Mouse (Mus musculus): Measurements from ENCODE around the gene Slc25a33.
"Not testable (repeated sequence)": the region's sequence is repeated elsewhere in the genome, so short reads cannot be mapped to it uniquely, and the experiment has no call there.

Gene Slc25a33

GRCm38 (mm10) chr4:149752124-149752799 lies 21.8 kb downstream of the Slc25a33 start:
- DNase-seq, result peak; percentile 29

GRCm38 (mm10) chr4:149750671-149751070 lies 23.4 kb downstream of the Slc25a33 start:
- DNase-seq, result no peak

DNA sequence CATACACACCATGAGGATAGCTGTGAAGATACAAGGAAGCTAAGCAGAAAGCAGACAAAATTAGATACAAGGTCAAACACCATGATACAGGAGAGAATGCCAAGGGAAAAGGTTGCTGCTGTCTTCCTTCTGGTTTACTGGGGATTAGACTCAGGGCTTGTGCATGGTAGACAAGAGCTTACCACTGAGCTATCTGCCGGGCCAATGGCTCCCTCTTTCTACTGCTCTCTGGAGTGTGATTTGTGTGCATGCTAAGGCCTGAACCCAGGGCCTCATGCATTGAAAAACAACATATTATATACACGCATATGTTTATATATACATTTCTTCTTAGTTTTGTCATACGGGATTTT lies 24.4 kb downstream of the Slc25a33 start:
- DNase-seq, result not testable (repeated sequence)

- no peak for DNase-seq
Observed at GRCm38 (mm10) chr4:149749003-149749662, 24.9 kb downstream of the Slc25a33 start.

DNA sequence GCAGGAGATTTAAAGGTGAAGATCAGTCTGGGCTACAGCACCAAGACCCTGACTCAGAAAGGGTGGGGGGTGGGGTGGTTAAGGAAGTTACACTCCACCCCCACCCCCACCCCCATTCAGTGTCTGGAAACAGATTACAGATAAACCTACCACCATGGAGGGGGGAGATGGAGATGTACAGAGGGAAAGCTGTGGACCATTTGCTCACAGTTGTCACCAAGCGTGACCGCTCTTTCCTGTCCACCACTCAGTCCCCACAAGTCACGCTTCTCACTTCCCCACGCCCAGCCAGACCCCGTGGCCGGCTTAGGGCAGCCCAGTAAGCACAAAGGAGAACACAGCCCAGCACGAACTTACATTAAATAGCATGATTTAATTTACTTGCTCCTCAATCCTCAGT lies 30.0 kb downstream of the Slc25a33 start:
- no peak for DNase-seq

DNA sequence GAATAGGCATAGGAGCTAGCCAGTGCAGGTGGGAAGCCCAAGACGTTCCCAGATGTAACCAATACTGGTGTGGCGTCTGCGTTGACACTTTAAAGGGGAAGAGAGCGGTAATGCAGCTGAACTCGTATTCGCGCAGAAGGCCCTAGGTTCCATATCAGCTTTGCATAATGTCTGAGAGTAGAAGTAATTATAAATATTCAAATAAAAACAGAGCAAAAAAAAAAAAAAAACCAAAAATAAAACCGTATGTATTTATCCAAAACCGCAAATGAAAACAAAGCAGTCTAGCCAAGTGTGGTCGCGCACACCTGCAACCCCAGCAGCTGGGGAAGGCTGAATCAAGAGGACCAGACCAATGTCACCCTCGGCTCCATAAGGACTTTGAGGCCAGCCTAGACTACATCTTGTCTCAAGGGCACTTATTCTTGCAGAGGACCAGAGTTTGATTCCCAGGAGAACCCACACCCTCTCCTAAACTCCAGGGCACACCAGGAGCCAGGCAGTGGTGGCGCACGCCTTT lies 32.0 kb downstream of the Slc25a33 start:
- no peak for DNase-seq

DNA sequence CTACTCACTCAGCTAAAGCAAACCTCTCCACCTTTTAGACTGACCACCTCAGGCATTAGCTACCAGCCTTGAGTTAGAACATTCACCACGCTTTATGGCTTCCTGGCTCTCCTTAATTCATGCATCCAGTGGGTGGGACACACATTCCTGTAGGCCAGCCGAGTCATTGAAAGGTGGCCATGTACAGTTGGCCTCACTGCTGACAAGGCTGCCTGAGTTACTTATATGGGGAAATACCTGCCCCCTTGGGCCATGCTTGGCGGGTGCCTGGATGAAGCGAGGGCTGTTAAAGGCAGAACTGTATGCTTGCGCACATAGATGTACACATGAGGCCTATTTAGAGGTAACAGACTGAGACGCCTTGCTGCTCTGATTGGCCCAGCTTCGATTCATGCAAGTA lies 33.8 kb downstream of the Slc25a33 start:
- DNase-seq, result no peak

DNA sequence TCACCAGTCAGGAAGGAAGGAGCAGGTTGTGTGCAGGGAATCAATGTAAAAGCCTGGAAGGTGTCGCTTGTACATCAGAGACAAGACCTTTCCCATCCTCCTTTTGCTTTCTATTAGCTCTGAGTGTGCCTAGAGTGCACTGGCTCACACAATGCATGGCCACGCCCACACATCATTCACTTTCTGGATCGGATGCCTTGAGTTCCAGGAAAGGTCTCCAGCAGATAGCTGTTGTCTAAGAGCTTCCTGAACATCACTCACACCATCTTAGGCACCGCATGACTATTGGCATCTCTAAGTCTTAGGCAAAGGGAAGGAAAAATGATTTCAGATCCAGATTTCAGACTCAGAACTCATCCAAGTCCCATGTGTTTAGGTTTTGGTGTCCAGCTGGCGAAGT lies 34.6 kb downstream of the Slc25a33 start:
- peak; percentile 47 for DNase-seq

DNA sequence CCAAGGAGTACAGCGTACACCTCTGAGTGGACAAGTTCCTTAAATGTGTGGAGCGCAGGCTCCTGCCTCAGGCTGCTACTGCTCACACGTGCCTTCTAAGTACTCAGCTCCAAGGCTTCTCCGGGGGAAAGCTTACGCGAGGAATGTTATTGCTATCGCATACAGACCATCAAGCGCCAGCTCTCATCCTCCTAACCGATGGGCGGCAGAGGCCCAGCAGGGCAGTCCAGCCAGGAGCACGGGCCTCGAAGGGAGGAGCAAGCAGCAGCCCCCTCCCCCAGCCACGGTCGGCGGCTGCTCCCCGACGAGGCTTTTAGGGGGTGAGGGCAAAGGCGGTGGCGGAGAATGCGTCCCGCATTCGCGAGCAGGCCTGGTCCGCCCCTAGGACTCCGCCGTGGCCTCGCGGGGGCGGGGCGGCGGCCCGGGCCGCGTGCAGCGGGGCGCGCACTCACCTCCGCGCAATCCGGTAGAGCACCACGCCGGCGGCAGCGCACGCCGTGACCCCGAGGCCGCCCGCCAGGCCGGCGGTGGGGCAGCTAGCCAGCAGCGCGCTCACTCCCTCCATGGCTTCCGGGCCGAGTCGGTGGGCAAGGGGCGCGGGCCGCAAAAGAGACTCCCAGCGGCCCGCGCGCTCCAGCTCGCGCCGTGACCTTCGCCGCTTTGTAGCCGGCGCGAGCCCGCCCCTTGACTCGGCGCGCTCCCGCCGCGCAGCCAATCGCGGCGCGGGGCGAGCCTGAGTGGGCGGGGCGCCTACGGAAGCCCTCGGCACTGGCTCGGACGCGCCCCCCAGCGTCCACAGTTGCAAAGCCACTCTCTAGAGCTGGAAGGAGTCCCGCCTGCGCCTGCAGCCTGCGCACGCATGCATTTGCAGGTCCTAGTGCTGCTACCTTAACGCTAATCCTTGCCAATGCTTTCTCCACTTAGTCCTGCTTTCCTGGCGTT lies 36.4 kb downstream of the Slc25a33 start, which contains the start of gene Tmem201:
TSS of gene Tmem201 (minus strand) at position 662 of the 942 bp plus-strand sequence.
- peak; percentile 95 for DNase-seq

DNA sequence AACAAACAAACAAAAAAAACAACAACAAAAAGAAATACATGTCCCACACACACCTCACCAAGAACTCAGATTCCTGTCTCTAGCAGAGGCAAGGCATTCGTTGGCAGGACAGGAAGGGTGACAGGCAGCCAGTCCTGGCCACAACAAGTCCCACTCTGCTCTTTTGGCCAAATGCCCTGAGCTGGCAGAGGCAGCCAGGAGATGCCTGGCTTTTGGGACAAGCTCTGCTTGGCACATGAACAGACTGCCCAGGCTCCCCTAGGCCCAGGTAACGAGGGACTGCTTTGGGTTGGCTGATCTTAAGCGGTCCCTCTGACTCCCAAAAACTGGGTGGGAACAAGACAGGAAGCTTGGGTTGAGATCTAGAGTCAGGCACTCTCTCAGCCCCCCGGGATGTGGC lies 37.5 kb downstream of the Slc25a33 start:
- peak; percentile 98 for DNase-seq

DNA sequence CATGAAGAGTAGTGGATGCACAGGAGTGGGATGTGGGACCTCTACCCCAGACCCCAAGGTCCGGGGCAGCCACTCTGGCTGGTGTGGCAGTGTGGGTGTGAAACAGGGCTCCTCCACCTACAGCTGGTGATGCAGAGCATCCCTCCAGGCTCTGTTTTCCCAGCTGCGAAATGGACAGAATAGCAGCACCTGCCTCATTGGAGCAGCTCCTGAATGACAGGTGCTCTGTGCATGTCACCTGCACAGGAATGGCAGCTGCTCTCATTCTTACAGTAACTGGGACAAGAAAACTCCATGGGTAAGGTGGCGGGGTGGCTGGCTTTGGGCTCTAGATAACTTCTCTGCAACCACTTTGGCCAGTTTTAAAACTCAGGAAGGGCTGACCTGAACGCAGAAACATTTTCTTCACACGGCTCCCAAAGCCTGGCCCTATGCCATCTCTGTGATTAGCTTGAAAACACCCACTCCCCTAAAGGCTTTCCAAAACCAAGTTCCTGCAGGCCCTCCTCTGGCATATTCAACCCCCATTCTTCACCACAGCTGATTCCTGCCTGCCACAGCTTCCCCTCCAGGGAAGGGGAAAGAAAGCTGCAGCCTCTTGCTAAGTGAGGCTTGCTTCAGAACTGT lies 38.3 kb downstream of the Slc25a33 start:
- peak; percentile 71 for DNase-seq

DNA sequence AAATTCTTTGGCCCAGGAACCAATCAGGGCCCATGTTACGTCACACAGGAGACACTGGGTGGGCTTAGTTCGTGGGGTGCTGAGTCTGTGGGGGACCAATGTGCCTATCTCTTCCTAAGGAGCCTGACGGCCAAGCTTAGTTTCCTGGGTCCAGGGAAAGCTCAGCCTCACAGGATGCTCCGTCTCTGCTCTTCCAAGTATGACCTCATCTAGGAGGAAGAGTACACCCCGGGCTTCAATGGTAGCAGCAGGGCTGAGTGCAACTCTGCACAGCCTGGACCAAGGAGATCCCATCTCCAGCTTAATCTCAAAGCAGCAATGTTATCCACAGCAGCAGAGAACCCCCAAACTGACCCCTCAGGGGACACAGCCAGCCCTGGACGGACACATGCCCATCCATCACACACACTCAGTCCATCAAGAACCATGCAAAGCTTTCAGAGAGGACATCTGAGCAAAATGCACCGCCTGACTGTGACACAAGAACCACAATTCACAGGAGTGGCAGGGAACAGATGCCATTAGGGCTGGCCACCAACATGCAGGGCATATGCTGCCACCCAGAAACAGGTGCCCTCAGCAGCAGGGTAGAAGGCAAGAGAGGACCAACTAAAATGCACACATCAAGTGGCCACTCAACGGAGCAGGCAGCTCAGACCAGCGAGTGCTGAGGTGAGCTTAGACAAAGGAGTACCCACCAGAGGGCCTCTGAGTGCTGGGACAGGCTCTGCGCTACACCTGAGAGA lies 39.2 kb downstream of the Slc25a33 start:
- DNase-seq, result peak; percentile 94

- DNase-seq, result peak; percentile 62
Observed at GRCm38 (mm10) chr4:149734246-149734645, 39.8 kb downstream of the Slc25a33 start.

GRCm38 (mm10) chr4:149733748-149734147 lies 40.3 kb downstream of the Slc25a33 start:
- DNase-seq, result peak; percentile 69

DNA sequence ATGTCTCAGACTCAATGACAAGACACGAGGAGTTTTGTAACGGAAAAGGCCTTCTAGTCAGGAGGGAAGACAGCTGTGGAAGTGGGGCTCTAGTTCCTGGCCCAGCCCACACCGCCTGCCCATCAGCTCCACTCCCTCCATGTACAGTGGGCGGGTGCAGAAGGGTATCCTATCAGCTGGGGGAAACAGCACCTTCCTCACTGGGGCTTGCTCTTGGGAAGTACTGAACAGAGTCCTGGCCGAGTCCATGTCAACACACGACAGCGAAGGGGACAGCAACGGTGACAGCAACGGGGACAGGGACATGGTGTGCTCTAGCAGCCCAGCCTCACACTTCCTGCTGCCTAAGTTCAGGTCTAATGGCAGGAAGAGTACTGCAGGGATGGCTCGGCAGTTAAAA lies 41.3 kb downstream of the Slc25a33 start:
- DNase-seq, result peak; percentile 44

- DNase-seq, result peak; percentile 39
Observed at GRCm38 (mm10) chr4:149732313-149732712, 41.8 kb downstream of the Slc25a33 start.

DNA sequence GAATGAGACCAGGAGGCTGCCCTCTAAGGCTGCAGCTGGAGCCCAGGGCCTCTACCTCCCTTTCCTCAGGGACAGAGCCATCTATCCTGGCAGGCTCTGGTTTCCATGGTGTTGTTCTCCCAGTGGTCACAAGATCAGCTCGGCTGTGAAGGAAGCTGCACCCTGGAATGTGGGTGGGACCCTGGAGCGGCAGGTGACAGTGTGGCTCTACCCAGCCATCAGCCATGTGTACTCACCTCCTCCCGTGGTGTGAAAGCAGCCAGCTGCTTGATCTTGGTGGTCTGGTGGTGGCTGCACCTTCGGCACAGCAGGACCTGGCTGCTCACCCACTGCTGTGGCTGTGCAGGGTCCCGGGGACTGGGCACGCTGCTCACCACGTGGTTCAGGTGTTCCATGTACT lies 43.2 kb downstream of the Slc25a33 start:
- peak; percentile 44 for DNase-seq

DNA sequence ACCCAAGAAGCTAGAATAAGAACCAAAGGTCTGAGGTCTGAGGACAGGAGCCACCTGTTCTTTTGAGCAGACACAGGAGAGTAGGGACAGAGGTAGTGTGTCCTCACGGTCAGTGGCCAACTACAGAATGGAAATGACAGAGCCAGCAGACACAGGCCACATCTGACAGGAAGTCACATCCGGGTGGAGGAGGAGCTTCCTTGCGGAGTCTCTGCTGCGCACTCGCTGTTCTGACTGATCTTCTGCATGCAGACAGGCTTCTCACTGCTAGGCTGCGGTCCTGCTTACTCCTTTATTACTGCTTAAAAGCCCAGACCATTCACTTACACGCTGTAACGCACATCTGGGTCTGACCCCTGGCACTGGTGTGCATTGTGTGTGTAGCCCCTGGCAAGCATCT lies 45.3 kb downstream of the Slc25a33 start:
- DNase-seq, result no peak

DNA sequence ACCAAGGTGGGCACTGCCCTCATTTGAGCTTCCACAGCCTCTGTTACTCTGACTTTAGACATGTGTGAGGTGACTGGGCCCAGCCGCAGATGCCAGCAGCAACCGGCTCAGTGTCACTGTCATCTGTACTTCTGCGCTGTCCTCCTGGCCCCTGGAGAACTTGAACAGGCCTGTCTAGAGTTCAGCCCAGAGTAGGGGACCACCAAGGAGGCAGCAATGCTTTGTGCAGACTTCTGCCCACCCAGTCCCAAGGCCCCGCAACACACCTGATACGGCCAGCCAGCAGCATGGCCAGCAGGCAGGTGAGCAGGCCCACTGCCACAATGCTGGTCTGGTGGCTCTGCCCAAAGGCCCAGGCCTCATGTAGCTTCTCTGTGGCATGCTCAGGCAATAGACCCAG lies 46.4 kb downstream of the Slc25a33 start:
- peak; percentile 62 for DNase-seq

DNA sequence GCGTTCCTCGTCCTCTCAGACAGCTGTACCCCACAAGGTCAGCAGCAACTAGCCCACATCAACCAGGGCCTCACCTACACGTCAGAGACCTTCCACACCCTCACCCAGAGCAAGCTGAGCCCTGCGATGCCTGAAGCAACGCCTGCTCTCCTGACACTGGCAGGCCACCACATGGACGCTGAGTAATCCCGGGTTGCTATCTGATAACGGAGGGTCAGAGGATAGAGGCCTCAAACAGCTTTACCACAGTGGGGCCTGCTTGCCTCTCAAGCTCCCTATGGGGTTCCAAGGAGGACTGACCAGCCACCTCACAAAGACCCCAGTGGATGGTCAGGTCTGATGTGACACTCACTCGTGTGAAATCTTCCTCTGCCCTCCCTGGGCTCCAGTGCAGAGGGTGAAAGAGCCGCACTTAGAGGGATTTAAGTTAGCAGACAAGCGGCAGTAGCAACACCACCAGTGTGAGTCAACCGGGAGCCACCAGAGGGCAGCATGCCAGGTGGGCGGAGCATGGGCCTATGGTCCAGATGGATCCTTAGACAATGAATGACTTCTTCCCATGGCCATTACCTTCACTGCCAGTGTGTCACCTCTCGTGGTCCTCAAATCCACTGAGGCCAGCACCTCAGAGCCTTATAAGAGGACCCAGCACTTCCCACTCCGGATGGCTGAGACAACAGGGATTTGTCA lies 48.3 kb downstream of the Slc25a33 start:
- DNase-seq, result peak; percentile 93

GRCm38 (mm10) chr4:149724916-149725470 lies 49.1 kb downstream of the Slc25a33 start:
- DNase-seq, result peak; percentile 56
